Mouse (Mus musculus): ENCODE results near the gene Ptprs. TPM values are rescaled to one million over a fixed set of nuclear protein-coding genes. Genes with fewer than 3 reads are reported as not detected.

Ptprs gene
- polyA plus RNA-seq, 1 experiment, result 56.8 TPM

DNA sequence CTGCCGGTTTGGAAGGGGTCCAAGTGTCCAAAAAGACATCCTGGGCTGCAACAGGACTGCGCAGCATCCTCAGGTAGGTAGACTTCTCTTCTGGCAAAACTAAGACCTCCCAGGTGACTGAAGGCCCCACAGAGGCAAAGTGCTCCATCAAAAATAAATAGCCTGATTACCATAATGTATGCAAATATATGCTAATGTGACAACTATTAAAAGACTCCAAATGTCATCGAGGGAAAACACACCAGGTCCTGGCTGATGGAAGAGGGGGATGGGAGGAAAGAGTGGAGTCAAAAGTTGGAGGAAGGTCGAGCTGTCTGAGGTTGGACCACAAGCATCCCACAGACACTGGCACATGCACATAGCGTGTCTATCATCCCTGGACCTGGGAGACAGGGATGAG, 22.9 kb upstream of the Ptprs start:
- Histone ChIP-seq H3K27me3 (ENCODE audit: control insufficient read depth, insufficient read depth, insufficient read length) (peaks cover 3% of the 10 kb centered on the region), H3ac (ENCODE audit: control insufficient read depth, insufficient read length, low read depth) (no peak overlapping the region), H3K79me3 (ENCODE audit: low read depth) (no peaks in the 10 kb centered on the region), H3K4me3 (ENCODE audit: insufficient read depth, poor library complexity, severe bottlenecking) (no peak overlapping the region), H3K36me3 (ENCODE audit: control insufficient read depth, insufficient read depth) (no peaks in the 10 kb centered on the region), H3K79me2 (ENCODE audit: control insufficient read depth, insufficient read depth) (no peaks in the 10 kb centered on the region)
- TF ChIP-seq USF1 (IDR thresholded peaks at IDR 0.05; ENCODE audit: low read depth) (no peak), MYOG (IDR thresholded peaks at IDR 0.05; ENCODE audit: control insufficient read depth, extremely low read depth, insufficient read length) (no peak), MAX (IDR thresholded peaks at IDR 0.05) (no peak), CEBPB (IDR thresholded peaks at IDR 0.05; ENCODE audit: low read depth) (no peak), CTCF (IDR thresholded peaks at IDR 0.05; ENCODE audit: control insufficient read depth, insufficient read depth, insufficient read length) (no peak)

DNA sequence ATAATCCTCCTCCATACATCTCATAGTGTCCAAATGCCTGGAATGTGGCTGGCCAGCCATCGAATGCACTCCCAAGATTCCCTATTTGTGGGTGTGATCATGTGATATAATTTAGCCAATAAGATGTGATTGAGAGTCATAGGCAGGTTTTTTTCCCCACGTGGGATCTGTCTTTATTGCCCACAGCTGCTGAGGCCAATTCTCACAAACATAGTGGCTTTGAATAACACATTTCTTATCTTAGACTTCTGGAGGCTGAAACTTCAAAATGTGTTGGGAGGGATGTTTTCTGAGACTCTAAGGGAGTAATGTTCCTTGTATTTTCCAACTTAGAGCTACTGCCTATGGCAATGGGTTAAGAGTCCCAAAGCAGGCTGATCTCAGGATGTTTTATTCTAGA, 18.2 kb upstream of the Ptprs start:
- Histone ChIP-seq H3K27me3 (ENCODE audit: control insufficient read depth, insufficient read depth, insufficient read length) (peaks cover 3% of the 10 kb centered on the region), H3ac (ENCODE audit: control insufficient read depth, insufficient read length, low read depth) (no peak overlapping the region), H3K79me3 (ENCODE audit: low read depth) (no peaks in the 10 kb centered on the region), H3K79me2 (ENCODE audit: control insufficient read depth, insufficient read depth) (no peaks in the 10 kb centered on the region), H3K36me3 (ENCODE audit: control insufficient read depth, insufficient read depth) (no peaks in the 10 kb centered on the region), H3K4me3 (ENCODE audit: insufficient read depth, poor library complexity, severe bottlenecking) (no peak overlapping the region)
- TF ChIP-seq CEBPB (IDR thresholded peaks at IDR 0.05; ENCODE audit: low read depth) (no peak), FOSL1 (IDR thresholded peaks at IDR 0.05; ENCODE audit: insufficient read depth, low read length, poor library complexity, severe bottlenecking) (no peak), CTCF (IDR thresholded peaks at IDR 0.05; ENCODE audit: control insufficient read depth, insufficient read depth, insufficient read length) (no peak), MYOD1 (IDR thresholded peaks at IDR 0.05; ENCODE audit: control insufficient read depth, insufficient read length, low read depth) (no peak)

DNA sequence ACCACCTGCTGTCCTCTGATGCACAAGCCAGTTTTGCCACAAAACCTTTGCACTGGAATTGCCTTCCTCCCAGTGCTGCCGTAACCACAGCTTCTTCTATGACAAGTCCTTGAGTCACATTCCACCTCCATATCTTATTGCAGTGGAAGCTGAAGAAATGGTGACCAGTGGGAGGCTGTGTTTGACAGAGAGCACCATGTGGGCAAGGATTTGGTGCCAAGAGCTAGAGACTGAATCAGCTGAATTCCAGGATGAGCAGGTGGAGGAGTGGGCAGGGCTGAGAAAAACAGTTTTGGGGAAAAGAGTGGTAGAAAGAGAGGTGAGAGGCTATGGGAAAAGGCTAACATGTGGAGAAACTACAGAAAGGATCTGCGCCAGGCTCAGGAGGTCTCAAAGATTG, 17.6 kb upstream of the Ptprs start:
- Histone ChIP-seq H3K79me2 (ENCODE audit: control insufficient read depth, insufficient read depth) (no peaks in the 10 kb centered on the region), H3K27me3 (ENCODE audit: control insufficient read depth, insufficient read depth, insufficient read length) (peaks cover 3% of the 10 kb centered on the region), H3K79me3 (ENCODE audit: low read depth) (no peaks in the 10 kb centered on the region), H3ac (ENCODE audit: control insufficient read depth, insufficient read length, low read depth) (no peak overlapping the region), H3K36me3 (ENCODE audit: control insufficient read depth, insufficient read depth) (no peaks in the 10 kb centered on the region), H3K4me3 (ENCODE audit: insufficient read depth, poor library complexity, severe bottlenecking) (no peak overlapping the region)
- TF ChIP-seq FOSL1 (IDR thresholded peaks at IDR 0.05; ENCODE audit: insufficient read depth, low read length, poor library complexity, severe bottlenecking) (no peak), MAX (IDR thresholded peaks at IDR 0.05) (no peak), MYOG (IDR thresholded peaks at IDR 0.05; ENCODE audit: control insufficient read depth, extremely low read depth, insufficient read length) (no peak), CEBPB (IDR thresholded peaks at IDR 0.05; ENCODE audit: low read depth) (no peak), CTCF (IDR thresholded peaks at IDR 0.05; ENCODE audit: control insufficient read depth, insufficient read depth, insufficient read length) (no peak), USF1 (IDR thresholded peaks at IDR 0.05; ENCODE audit: low read depth) (no peak), MYOD1 (IDR thresholded peaks at IDR 0.05; ENCODE audit: control insufficient read depth, insufficient read length, low read depth) (no peak)

DNA sequence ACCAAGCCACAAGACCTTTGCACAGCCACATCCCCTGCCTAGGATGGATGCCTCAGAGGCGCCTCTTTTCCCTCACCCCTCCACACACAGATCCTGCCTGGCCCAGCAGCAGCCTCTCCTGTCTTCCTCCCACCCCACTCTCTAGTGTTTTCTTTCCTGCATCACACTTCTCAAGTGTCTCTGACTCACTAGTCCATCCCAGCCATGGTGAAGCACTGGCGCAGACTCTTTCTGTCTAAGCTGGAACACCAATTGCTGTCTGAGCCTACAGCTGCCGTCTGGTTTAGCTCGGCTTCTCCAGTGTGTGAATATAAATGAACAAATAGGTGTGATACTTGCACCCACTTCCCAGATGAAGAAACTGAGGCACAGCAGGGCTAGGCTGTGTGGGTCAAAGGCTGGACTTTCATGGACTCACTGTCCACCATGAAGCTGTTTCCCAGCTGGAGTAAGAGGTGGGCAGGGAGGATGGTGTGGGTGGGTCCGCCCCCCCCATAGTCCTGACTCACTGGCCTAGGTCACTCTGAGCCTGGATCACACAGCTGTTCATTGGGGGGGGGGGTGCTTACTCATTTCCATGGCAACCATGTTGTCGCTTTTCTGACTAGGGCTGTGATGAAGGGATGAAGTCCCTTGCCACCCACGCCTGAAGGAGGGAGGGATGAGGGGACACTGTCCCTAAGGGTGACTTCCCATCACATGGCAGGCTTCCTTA, 14.3 kb upstream of the Ptprs start:
- TF ChIP-seq CEBPB (IDR thresholded peaks at IDR 0.05; ENCODE audit: low read depth) (no peak), MYOD1 (IDR thresholded peaks at IDR 0.05; ENCODE audit: control insufficient read depth, insufficient read length, low read depth) (peak; percentile 90), MYOG (IDR thresholded peaks at IDR 0.05; ENCODE audit: control insufficient read depth, extremely low read depth, insufficient read length) (no peak), USF1 (IDR thresholded peaks at IDR 0.05; ENCODE audit: low read depth) (no peak), FOSL1 (IDR thresholded peaks at IDR 0.05; ENCODE audit: insufficient read depth, low read length, poor library complexity, severe bottlenecking) (no peak)
- H3ac ChIP-seq (ENCODE audit: control insufficient read depth, insufficient read length, low read depth), result no peak overlapping the region
- no peak overlapping the region for H3K4me3 ChIP-seq (ENCODE audit: insufficient read depth, poor library complexity, severe bottlenecking)
- H3K79me2 ChIP-seq (ENCODE audit: control insufficient read depth, insufficient read depth), result no peaks in the 10 kb centered on the region
- no peaks in the 10 kb centered on the region for H3K79me3 ChIP-seq (ENCODE audit: low read depth)
- H3K27me3 ChIP-seq (ENCODE audit: control insufficient read depth, insufficient read depth, insufficient read length), result no peaks in the 10 kb centered on the region
- H3K36me3 ChIP-seq (ENCODE audit: control insufficient read depth, insufficient read depth), result no peaks in the 10 kb centered on the region

GRCm38 (mm10) chr17:56488028-56488427, 11.7 kb upstream of the Ptprs start:
- Histone ChIP-seq H3K79me2 (ENCODE audit: control insufficient read depth, insufficient read depth) (no peaks in the 10 kb centered on the region), H3K36me3 (ENCODE audit: control insufficient read depth, insufficient read depth) (no peaks in the 10 kb centered on the region), H3K27me3 (ENCODE audit: control insufficient read depth, insufficient read depth, insufficient read length) (no peaks in the 10 kb centered on the region), H3K79me3 (ENCODE audit: low read depth) (no peaks in the 10 kb centered on the region), H3ac (ENCODE audit: control insufficient read depth, insufficient read length, low read depth) (no peak overlapping the region), H3K4me3 (ENCODE audit: insufficient read depth, poor library complexity, severe bottlenecking) (no peak overlapping the region)
- TF ChIP-seq MYOD1 (IDR thresholded peaks at IDR 0.05; ENCODE audit: control insufficient read depth, insufficient read length, low read depth), result no peak
- no peak for TF ChIP-seq CEBPB (IDR thresholded peaks at IDR 0.05; ENCODE audit: low read depth)
- no peak for TF ChIP-seq USF1 (IDR thresholded peaks at IDR 0.05; ENCODE audit: low read depth)
- TF ChIP-seq MYOG (IDR thresholded peaks at IDR 0.05; ENCODE audit: control insufficient read depth, extremely low read depth, insufficient read length), result no peak
- no peak for TF ChIP-seq MAX (IDR thresholded peaks at IDR 0.05)
- no peak for TF ChIP-seq CTCF (IDR thresholded peaks at IDR 0.05; ENCODE audit: control insufficient read depth, insufficient read depth, insufficient read length)
- no peak for TF ChIP-seq FOSL1 (IDR thresholded peaks at IDR 0.05; ENCODE audit: insufficient read depth, low read length, poor library complexity, severe bottlenecking)

- TF ChIP-seq MYOD1 (IDR thresholded peaks at IDR 0.05; ENCODE audit: control insufficient read depth, insufficient read length, low read depth) (peak; percentile 40), MAX (IDR thresholded peaks at IDR 0.05) (peak; percentile 48), USF1 (IDR thresholded peaks at IDR 0.05; ENCODE audit: low read depth) (no peak), CEBPB (IDR thresholded peaks at IDR 0.05; ENCODE audit: low read depth) (no peak), MYOG (IDR thresholded peaks at IDR 0.05; ENCODE audit: control insufficient read depth, extremely low read depth, insufficient read length) (no peak), FOSL1 (IDR thresholded peaks at IDR 0.05; ENCODE audit: insufficient read depth, low read length, poor library complexity, severe bottlenecking) (no peak), CTCF (IDR thresholded peaks at IDR 0.05; ENCODE audit: control insufficient read depth, insufficient read depth, insufficient read length) (peak; percentile 37)
- no peak overlapping the region for H3K4me3 ChIP-seq (ENCODE audit: insufficient read depth, poor library complexity, severe bottlenecking)
- H3ac ChIP-seq (ENCODE audit: control insufficient read depth, insufficient read length, low read depth), result no peak overlapping the region
- H3K36me3 ChIP-seq (ENCODE audit: control insufficient read depth, insufficient read depth), result no peaks in the 10 kb centered on the region
- no peaks in the 10 kb centered on the region for H3K27me3 ChIP-seq (ENCODE audit: control insufficient read depth, insufficient read depth, insufficient read length)
- no peaks in the 10 kb centered on the region for H3K79me3 ChIP-seq (ENCODE audit: low read depth)
- H3K79me2 ChIP-seq (ENCODE audit: control insufficient read depth, insufficient read depth), result no peaks in the 10 kb centered on the region
Observed at GRCm38 (mm10) chr17:56487441-56487888, 11.2 kb upstream of the Ptprs start.

Measured in C2C12 (cell line).